Mouse (Mus musculus): ENCODE measurements around the gene Metrn.

- no peak for TF ChIP-seq CTCF (conservative IDR thresholded peaks at IDR 0.05 in 1 of 2, IDR thresholded peaks at IDR 0.05 in 1 of 2; ENCODE audit: low read depth in 2 of 2, low read length in 2 of 2)
- no peak for TF ChIP-seq MAZ (IDR thresholded peaks at IDR 0.05; ENCODE audit: low read depth, low read length)
Measured at GRCm38 (mm10) chr17:25835816-25836215, 38.9 kb upstream of the Metrn start.
